Mouse (Mus musculus) ES-Bruce4 (cell line): Measurements from ENCODE around the gene Ptges3l. TPM values are rescaled to one million over a fixed set of nuclear protein-coding genes. Genes with fewer than 3 reads are reported as not detected.
"Not testable (repeated sequence)": the region's sequence is repeated elsewhere in the genome, so short reads cannot be mapped to it uniquely, and the experiment has no call there.

Experiments
- H3K27ac ChIP-seq: 2 replicates; pipeline ENCODE4 v1.5.1; 2012; ENCODE audit warnings: low read length, inconsistent platforms; ENCODE audit not compliant: insufficient read depth
- H3K27me3 ChIP-seq: 2 replicates; pipeline ENCODE4 v1.6.1; 2012; ENCODE audit warnings: mild to moderate bottlenecking, low read length, inconsistent platforms; ENCODE audit not compliant: control insufficient read depth, poor library complexity, insufficient read depth, severe bottlenecking
- H3K36me3 ChIP-seq: 2 replicates; pipeline ENCODE4 v1.6.1; 2012; ENCODE audit warnings: inconsistent platforms, mild to moderate bottlenecking, low read length, moderate library complexity; ENCODE audit not compliant: control insufficient read depth, poor library complexity, insufficient read depth, severe bottlenecking
- H3K4me1 ChIP-seq: one replicate; pipeline ENCODE4 v1.8.1; 2011; ENCODE audit warnings: low read length; ENCODE audit not compliant: control insufficient read depth, insufficient read depth
- H3K4me3 ChIP-seq: 2 replicates; pipeline ENCODE4 v1.5.1; 2011; ENCODE audit warnings: low read depth, mild to moderate bottlenecking, low read length
- H3K9ac ChIP-seq: 2 replicates; pipeline ENCODE4 v1.6.1; 2012; ENCODE audit warnings: low read depth, mild to moderate bottlenecking, inconsistent platforms; ENCODE audit not compliant: poor library complexity, severe bottlenecking
- H3K9me3 ChIP-seq: replicated peaks from 2 replicates; pipeline ENCODE4 v1.6.1; 2012; ENCODE audit warnings: mild to moderate bottlenecking, low read length, inconsistent platforms; ENCODE audit not compliant: control insufficient read depth, poor library complexity, insufficient read depth, severe bottlenecking
- CTCF ChIP-seq: IDR thresholded peaks from one replicate; pipeline ENCODE4 v1.8.1; 2011; ENCODE audit warnings: low read depth, low read length
- EP300 ChIP-seq: IDR thresholded peaks from 2 replicates; pipeline ENCODE4 v1.6.1; 2011; ENCODE audit warnings: low read depth, low read length; ENCODE audit not compliant: insufficient read depth
- POLR2A ChIP-seq: IDR thresholded peaks from one replicate; pipeline ENCODE4 v1.8.1; 2011; ENCODE audit warnings: low read length; ENCODE audit not compliant: insufficient read depth
- polyA plus RNA-seq: library from polyadenylated mRNA; stranded (reverse); fragments of >200 nt; gene quantifications from 2 replicates; pipeline ENCODE4 v1.2.4, GENCODE M21; 2011; ENCODE audit warnings: low read depth; ENCODE audit not compliant: missing spikeins, insufficient read depth, insufficient read length

Ptges3l gene
- polyA plus RNA-seq, 1 experiment = not detected

GRCm38 (mm10) chr11:101451536-101451935, 26.4 kb upstream of the Ptges3l start:
- TF ChIP-seq EP300 = 0 out of 2 replicates have a peak, but pooled peaks have one; percentile 39
- no peak for TF ChIP-seq POLR2A
- TF ChIP-seq CTCF = no peak
- H3K9ac ChIP-seq = peak overlapping the region; percentile 21; the same call in 1 of the 2 replicates
- H3K4me1 ChIP-seq = peaks cover 5% of the 10 kb centered on the region
- H3K9me3 ChIP-seq = no peaks in the 10 kb centered on the region
- 0 out of 2 replicates have a peak overlapping the region, but pooled peaks have one; percentile 36 for H3K27ac ChIP-seq
- no peaks in the 10 kb centered on the region for H3K36me3 ChIP-seq
- H3K4me3 ChIP-seq = peak overlapping the region; percentile 2; the same call in 1 of the 2 replicates
- H3K27me3 ChIP-seq = no peaks in the 10 kb centered on the region

GRCm38 (mm10) chr11:101450394-101450793, 25.3 kb upstream of the Ptges3l start:
- Histone ChIP-seq H3K9me3 (no peaks in the 10 kb centered on the region), H3K4me1 (peaks cover 5% of the 10 kb centered on the region), H3K36me3 (peaks cover 2% of the 10 kb centered on the region), H3K9ac (no peak overlapping the region), H3K27ac (no peak overlapping the region), H3K4me3 (no peak overlapping the region), H3K27me3 (no peaks in the 10 kb centered on the region)
- no peak for TF ChIP-seq POLR2A
- TF ChIP-seq EP300 = no peak
- peak; percentile 59 for TF ChIP-seq CTCF

GRCm38 (mm10) chr11:101449596-101449995, 24.5 kb upstream of the Ptges3l start:
- H3K9me3 ChIP-seq, H3K4me1 ChIP-seq, H3K27me3 ChIP-seq, H3K36me3 ChIP-seq, H3K27ac ChIP-seq, H3K9ac ChIP-seq, H3K4me3 ChIP-seq: not testable (repeated sequence)

- no peak for TF ChIP-seq EP300
- Histone ChIP-seq H3K36me3 (peaks cover 16% of the 10 kb centered on the region), H3K9me3 (no peaks in the 10 kb centered on the region), H3K4me1 (peaks cover 5% of the 10 kb centered on the region), H3K27me3 (no peaks in the 10 kb centered on the region), H3K9ac (peak overlapping the region; percentile 20; the same call in 1 of the 2 replicates), H3K4me3 (no peak overlapping the region), H3K27ac (no peak overlapping the region)
Measured at GRCm38 (mm10) chr11:101448899-101449298, 23.8 kb upstream of the Ptges3l start.

- no peaks in the 10 kb centered on the region for H3K27me3 ChIP-seq
Measured at GRCm38 (mm10) chr11:101448274-101448746, 23.2 kb upstream of the Ptges3l start, which contains the start of gene Ifi35. Gene Ifi35 (plus strand): TSS chr11:101448407.

GRCm38 (mm10) chr11:101447786-101448185, 22.7 kb upstream of the Ptges3l start:
- Histone ChIP-seq H3K9ac (peak overlapping the region; percentile 20; the same call in 1 of the 2 replicates), H3K4me1 (peaks cover 5% of the 10 kb centered on the region), H3K27ac (no peak overlapping the region), H3K36me3 (peaks cover 27% of the 10 kb centered on the region), H3K27me3 (no peaks in the 10 kb centered on the region), H3K9me3 (no peaks in the 10 kb centered on the region), H3K4me3 (no peak overlapping the region)
- TF ChIP-seq EP300 (no peak), CTCF (no peak), POLR2A (no peak)

More at GRCm38 (mm10) chr11:101448274-101448746, 23.2 kb upstream of the Ptges3l start, which contains the start of gene Ifi35:
- Histone ChIP-seq H3K9ac (peak within 1 kb of the TSS; percentile 20), H3K4me3 (peak within 1 kb of the TSS; percentile 7; the same call in 1 of the 2 replicates), H3K9me3 (no peaks in the 10 kb centered on the region), H3K27ac (peak within 1 kb of the TSS; percentile 7; the same call in 1 of the 2 replicates), H3K4me1 (peaks cover 5% of the 10 kb centered on the region), H3K36me3 (peaks cover 22% of the 10 kb centered on the region)
- TF ChIP-seq EP300 = no peak
- TF ChIP-seq POLR2A = no peak
- TF ChIP-seq CTCF = no peak

- not testable (repeated sequence) for H3K4me1 ChIP-seq, H3K27ac ChIP-seq, H3K9me3 ChIP-seq, H3K9ac ChIP-seq, H3K27me3 ChIP-seq, H3K4me3 ChIP-seq
- peaks cover 29% of the 10 kb centered on the region for H3K36me3 ChIP-seq
Measured at GRCm38 (mm10) chr11:101446860-101447259, 21.7 kb upstream of the Ptges3l start.
